Mouse (Mus musculus) ES-E14 (cell line): ENCODE measurements around the gene Med23.

Experiments
- CHD2 ChIP-seq: IDR thresholded peaks from 2 replicates; pipeline ENCODE4 v1.6.1; 2014; ENCODE audit warnings: mild to moderate bottlenecking, low read depth, low read length, inconsistent platforms
- HCFC1 ChIP-seq: IDR thresholded peaks from 2 replicates; pipeline ENCODE4 v1.6.1; 2012; ENCODE audit warnings: low read length, inconsistent platforms, borderline replicate concordance; ENCODE audit not compliant: insufficient read depth
- MAFK ChIP-seq: IDR thresholded peaks from 2 replicates; pipeline ENCODE4 v1.6.1; 2014; ENCODE audit warnings: mild to moderate bottlenecking, low read depth, low read length, inconsistent platforms; ENCODE audit not compliant: insufficient read depth
- ZC3H11A ChIP-seq: IDR thresholded peaks from 2 replicates; pipeline ENCODE4 v1.6.1; 2012; ENCODE audit warnings: low read depth, mild to moderate bottlenecking, inconsistent platforms, low read length, borderline replicate concordance
- ZNF384 ChIP-seq: IDR thresholded peaks from 2 replicates; pipeline ENCODE4 v1.6.1; 2012; ENCODE audit warnings: low read depth, low read length, inconsistent platforms

DNA sequence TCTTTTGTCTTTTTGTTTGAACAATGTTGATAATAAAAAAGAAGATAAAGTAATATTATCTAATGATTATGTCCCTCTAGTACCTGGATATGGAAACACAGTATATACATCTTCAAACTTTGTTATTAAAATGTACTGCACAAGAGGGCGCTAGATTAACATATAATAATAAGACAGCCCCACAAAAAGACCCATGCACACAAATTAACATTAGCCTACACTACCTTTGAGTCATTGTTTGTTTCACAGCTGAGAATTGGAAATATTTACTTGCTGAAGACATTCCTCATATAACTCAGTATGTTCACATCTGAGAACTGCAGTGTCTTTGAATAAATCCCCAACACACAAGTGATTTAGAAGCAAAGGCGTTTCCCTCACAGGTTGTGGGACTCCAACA is 91.3 kb downstream of the Med23 start:
- peak; percentile 68 for TF ChIP-seq ZC3H11A
- TF ChIP-seq HCFC1: no peak
- TF ChIP-seq CHD2: no peak
- TF ChIP-seq ZNF384: no peak
- TF ChIP-seq MAFK: no peak
